Mouse (Mus musculus) ovary, postnatal 36 days (tissue): Measurements from ENCODE around the gene Gsdma.

ENCODE experiments used
- DNase-seq: peaks from one replicate; pipeline ENCODE4 v3.0.0; 2022; ENCODE audit warnings: low spot score, mixed read lengths

Gsdma gene

GRCm38 (mm10) chr11:98681186-98681585, 17.0 kb downstream of the Gsdma start:
- DNase-seq, result no peak

DNA sequence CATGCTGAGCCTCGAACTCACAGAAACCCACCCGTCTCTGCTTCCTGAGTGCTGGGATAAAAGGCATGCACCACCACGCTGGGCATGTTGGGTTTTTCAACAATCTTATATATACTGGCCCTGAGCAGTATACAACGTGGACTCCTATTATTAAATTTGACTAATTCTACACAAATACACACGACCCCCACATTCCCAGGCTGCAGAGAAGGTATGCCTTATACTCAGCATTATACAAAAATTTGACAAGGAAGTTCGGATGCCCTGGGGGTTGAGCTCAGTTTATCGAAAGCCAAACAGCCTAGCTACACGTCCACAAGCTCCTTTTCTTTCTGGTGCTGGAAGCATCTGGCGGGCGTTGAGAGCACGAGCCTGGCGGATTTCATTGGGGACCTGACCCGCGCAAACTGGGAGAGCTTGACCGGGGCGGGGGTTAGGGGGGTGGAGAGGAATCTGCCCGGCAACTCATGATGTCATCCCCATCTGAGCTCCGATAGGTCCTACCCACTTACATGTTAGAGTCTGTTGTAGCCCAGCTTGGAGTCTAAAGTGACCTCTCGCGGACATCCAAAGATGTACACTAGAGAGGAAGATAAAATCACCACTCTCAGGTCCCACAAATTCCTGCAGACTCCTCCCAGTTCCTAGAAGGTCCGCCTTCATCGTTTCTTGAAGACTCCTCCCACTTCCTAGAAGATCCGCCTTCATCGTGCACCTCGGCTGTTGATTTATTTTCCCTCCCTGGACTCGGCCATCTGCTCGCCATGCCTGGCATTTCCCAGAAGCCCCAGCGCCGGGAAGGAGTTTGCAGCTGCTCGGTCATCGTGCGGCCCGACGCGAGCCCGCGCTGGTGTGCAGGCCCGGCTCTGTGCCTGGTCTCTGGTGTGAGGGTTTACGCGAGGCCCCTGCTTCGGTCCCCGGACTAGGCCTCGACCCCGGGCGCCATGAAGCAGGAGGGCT, 17.9 kb downstream of the Gsdma start, which contains the start of gene Psmd3:
Gene Psmd3 (plus strand): TSS at position 769 of the 960 bp plus-strand sequence.
- DNase-seq, result peak; percentile 97

DNA sequence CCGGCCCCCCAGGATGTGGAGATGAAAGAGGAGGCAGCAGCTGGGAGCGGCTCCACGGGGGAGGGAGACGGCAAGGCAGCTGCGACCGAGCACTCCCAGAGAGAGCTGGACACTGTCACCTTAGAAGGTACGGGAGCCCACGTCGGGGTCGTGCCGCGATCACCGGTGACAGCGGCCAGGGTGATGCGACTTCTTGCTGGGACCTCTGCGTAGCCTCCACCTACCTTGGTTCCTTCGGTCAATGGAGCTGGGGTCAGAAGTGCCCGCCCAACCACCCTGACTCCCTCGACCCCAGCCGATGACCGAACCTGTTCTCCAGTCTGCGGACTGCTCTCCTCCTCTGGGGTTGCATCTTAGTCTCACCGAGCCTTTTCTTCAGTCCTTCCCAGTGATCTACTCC, 18.7 kb downstream of the Gsdma start:
- no peak for DNase-seq

DNA sequence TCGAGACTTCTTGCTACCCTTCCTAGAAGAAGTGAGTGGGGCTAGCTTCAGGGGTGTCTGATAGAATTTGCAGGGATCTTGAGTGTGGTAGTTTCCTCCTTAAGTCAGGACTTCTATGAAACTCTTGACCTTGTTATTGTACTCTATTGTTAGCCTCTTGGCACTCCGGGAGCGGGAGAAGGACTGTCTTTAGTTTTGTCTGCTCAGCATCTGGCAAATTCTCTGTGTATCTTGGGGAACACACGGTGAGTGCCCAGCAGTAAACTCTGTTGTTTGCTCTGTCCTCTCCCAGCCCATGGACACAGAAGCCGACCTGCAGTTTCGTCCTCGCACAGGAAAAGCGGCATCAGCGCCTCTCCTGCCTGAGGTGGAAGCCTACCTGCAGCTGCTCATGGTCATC, 21.5 kb downstream of the Gsdma start:
- DNase-seq, result no peak

- DNase-seq, result no peak
Observed at GRCm38 (mm10) chr11:98686976-98687375, 22.8 kb downstream of the Gsdma start.

DNA sequence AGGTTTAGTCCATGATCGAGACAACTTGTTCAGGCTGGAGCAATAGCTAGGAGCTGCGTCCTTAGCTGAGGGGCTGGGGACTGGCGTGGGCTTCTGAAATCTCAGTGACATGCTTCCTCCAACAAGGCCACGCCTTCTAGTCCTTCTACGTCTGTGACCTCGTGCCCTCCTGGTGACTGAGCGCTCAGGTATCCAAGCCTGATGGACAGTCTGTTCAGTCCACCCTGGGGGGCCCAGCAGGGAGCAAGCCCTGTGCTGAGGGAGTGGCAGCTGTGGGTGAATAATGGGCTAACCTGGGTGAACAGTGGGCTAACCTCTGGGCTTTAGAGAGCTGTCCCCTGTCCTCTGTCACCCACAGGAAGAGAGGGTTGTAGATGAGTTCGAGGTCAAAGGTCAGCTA, 23.9 kb downstream of the Gsdma start:
- DNase-seq, result no peak

DNA sequence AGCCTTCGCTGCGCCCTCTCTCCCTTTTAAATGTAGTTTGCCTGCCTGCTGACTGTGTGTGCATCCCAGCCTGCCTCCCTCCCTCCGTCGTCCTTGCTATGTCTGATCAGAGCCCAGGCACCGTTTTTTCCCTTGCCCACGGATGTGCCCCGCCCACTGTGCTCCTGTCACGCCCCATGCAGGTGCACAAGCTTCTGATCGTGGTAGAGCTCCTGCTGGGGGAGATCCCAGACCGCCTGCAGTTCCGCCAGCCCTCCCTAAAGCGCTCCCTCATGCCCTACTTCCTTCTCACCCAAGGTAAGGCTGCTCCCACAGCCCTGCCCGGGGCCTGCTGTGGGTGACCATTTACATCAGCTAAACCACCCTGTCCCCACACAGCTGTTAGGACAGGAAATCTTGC, 29.1 kb downstream of the Gsdma start:
- no peak for DNase-seq

DNA sequence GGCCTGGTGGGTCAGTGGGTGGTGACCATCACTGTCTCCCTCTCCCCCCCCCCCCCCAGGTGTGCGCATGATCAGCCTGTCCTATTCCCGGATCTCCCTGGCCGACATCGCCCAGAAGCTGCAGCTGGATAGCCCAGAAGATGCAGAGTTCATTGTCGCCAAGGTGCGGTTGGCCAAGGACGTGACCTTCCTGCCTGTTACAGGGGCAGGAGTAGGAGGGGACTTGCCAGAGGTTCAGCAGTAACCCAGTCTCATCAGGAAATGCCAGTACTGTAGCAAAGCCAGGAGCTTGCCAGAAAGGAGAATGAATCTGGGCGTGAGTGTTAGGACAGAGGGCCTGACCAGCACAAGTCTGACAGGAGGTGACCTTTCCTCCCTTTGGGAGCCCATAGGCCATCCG, 29.6 kb downstream of the Gsdma start:
- DNase-seq, result no peak

DNA sequence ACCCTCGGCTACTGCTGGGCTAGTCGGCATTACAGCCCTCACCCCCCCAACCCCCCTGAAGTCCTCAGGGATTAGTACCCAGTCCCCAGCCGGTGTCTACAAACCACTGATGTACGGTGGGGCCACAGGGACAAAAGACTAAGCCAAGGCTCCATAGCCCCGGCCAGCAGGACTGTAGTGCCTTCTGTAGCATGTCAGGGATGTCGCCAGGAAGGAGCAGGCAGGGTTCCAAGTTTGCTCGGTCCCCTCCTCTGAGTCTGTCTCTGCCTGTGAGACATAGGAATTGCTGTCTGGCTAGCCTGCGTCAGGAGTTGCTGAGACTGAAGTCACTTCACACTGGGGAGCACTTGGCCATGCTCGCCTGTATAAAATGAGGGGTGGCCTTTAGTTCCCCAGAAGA, 30.1 kb downstream of the Gsdma start:
- no peak for DNase-seq

- DNase-seq, result no peak
Observed at GRCm38 (mm10) chr11:98695408-98695807, 31.3 kb downstream of the Gsdma start.

- peak; percentile 49 for DNase-seq
Observed at GRCm38 (mm10) chr11:98696454-98697216, 32.5 kb downstream of the Gsdma start.

DNA sequence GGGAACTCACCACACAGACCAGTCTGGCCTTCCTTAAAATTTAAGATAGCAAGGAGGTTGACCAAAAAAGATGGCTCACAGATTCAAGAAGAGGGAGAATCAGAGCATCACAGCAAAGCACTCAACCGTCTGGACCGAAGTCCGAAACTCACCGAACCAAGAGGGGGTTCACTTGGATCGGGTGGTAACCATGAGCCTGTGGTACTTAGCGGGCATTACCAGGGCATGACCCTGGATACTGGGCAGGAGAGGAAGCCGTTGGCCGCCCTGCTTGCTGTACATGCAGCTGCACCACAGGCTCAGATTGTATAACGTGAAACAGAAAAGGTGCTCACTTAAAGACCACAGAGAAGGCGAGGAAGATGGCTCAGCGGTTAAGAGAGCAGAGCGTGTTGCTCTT, 33.1 kb downstream of the Gsdma start:
- DNase-seq, result no peak

DNA sequence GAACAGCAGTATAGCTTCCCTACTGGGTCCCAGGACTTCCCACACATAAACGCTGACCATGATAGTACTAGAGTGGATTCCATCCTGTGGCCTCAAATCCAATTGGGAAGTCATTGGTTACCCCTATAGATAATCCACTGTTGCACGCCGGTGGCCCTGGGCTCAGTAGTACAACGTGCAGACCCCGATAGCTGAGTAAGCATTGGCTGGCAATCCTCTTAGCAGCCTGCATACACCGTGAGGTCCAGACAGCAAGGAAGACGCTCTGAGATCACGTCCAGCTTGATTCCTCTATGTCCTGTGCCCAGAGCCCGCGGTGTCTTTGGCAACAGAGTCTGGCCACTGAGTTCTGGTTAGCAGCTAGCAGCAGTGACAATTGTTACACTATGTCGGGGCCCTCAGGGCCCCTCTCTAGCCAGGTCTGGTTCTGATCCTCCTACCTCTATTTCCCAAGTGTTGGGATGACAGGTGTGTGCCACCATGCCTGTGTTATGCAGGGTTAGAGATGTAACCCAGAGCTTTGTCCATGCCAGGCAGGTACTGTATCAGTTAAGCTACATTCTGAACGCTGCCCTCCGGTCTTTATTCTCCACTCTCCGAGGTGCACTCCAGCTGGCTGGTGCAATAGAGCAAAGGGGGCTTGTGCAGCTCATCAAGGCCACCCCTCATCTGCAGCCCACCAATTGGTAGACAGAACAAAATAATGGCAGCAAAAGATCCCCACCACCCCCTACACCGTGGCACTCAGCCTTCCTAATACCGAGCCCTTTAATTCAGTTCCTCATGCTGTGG, 34.9 kb downstream of the Gsdma start:
- no peak for DNase-seq

GRCm38 (mm10) chr11:98699911-98700310, 35.8 kb downstream of the Gsdma start:
- peak; percentile 73 for DNase-seq

GRCm38 (mm10) chr11:98701213-98701670, 37.1 kb downstream of the Gsdma start, which contains the start of gene Csf3:
Gene Csf3, plus strand, starts transcription at chr11:98701263.
- DNase-seq, result no peak

DNA sequence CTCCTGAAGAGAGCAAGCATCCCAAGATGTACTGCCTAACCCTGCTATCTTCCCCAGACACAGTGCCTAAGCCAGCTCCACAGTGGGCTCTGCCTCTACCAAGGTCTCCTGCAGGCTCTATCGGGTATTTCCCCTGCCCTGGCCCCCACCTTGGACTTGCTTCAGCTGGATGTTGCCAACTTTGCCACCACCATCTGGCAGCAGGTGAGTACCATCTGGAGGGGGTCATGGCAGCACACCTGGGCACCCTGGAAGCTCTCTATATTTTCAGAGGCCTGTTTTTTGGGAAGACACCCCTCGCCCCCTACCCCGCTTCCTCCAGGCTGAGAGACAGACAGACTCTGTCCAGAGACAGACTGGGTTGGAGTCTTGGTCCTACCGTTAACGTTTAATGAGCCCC, 38.2 kb downstream of the Gsdma start:
- DNase-seq, result no peak

- DNase-seq, result no peak
Observed at GRCm38 (mm10) chr11:98705021-98705420, 40.9 kb downstream of the Gsdma start.

- DNase-seq, result peak; percentile 70
Observed at GRCm38 (mm10) chr11:98707401-98708281, 43.5 kb downstream of the Gsdma start.

- DNase-seq, result no peak
Observed at GRCm38 (mm10) chr11:98708282-98708956, 44.3 kb downstream of the Gsdma start.

DNA sequence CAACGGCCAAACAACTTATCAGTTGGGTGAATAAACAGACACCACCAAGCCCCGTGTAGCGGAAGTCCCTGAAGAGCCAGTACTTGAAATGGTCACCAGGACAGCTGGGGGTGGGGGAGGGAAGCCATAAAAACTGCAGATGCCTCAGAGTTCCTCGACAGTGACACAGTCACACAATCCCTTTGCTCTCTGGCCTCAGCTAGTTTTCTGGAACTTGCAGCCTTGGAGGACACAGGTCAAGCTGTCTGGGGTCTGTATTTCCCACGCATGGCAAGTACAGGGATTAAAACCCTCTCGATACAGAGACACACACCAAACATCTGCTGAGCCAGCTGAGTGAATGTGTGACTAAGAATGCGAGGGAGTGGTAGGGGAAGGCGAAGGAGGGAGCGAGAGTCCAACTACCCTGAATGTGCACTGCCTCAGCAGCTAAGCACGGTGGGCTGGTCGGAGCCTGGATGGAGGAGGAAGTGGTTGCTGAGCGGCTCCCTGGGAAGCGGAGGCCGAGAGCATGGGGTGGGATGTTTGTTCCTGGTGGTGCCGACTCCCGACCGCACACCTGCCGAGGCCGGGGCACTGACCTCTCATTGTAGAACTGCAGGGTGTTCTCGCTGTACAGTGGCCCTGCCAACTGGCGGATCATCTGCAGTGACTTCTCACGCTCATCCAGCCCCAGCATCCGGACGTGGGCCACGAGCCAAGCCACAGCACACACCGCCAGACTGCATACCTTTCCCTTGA, 45.0 kb downstream of the Gsdma start:
- peak; percentile 60 for DNase-seq
